Mouse (Mus musculus) embryonic facial prominence, embryonic 11.5 days (tissue): Measurements from ENCODE around the gene Mypn. TPM values are rescaled to one million over a fixed set of nuclear protein-coding genes. Genes with fewer than 3 reads are reported as not detected.

ENCODE experiments used
- ATAC-seq: fragments of 200-750 bp; cut with Nextera tagmentation; replicated peaks from 2 replicates; pipeline ENCODE4 v1.8.0; 2017; ENCODE audit warnings: low read depth; ENCODE audit not compliant: insufficient number of reproducible peaks, low FRiP score, low TSS enrichment
- DNase-seq: peaks from one replicate; pipeline ENCODE4 v3.0.0-alpha.2; 2015; ENCODE audit warnings: low spot score
- H3K27ac ChIP-seq: fragments of 300-500 bp; sonication (generic); replicated peaks from 2 replicates; pipeline ENCODE4 v1.5.1; 2014; ENCODE audit warnings: mild to moderate bottlenecking, low read depth, low read length, control low read depth
- H3K27me3 ChIP-seq: fragments of 300-500 bp; sonication (generic); 2 replicates; pipeline ENCODE4 v1.6.1; 2014; ENCODE audit warnings: mild to moderate bottlenecking, low read length, moderate library complexity, mixed read lengths; ENCODE audit not compliant: control insufficient read depth, insufficient read depth
- H3K36me3 ChIP-seq: fragments of 300-500 bp; sonication (generic); replicated peaks from 2 replicates; pipeline ENCODE4 v1.6.1; 2014; ENCODE audit warnings: low read depth, mild to moderate bottlenecking, low read length, moderate library complexity, mixed read lengths; ENCODE audit not compliant: control insufficient read depth, insufficient read depth
- H3K4me1 ChIP-seq: fragments of 300-500 bp; sonication (generic); 2 replicates; pipeline ENCODE4 v1.6.1; 2014; ENCODE audit warnings: low read length, mixed read lengths; ENCODE audit not compliant: control insufficient read depth, insufficient read depth
- H3K4me2 ChIP-seq: fragments of 300-500 bp; sonication (generic); 2 replicates; pipeline ENCODE4 v1.6.1; 2014; ENCODE audit warnings: low read depth, mild to moderate bottlenecking, control low read depth, low read length, moderate library complexity
- H3K4me3 ChIP-seq: fragments of 300-500 bp; sonication (generic); 2 replicates; pipeline ENCODE4 v1.5.1; 2014; ENCODE audit warnings: low read depth, low read length, control low read depth
- H3K9ac ChIP-seq: fragments of 300-500 bp; sonication (generic); replicated peaks from 2 replicates; pipeline ENCODE4 v1.6.1; 2014; ENCODE audit warnings: mild to moderate bottlenecking, control low read depth, low read length
- H3K9me3 ChIP-seq: fragments of 300-500 bp; sonication (generic); replicated peaks from 2 replicates; pipeline ENCODE4 v1.6.1; 2016; ENCODE audit warnings: mild to moderate bottlenecking, low read length, inconsistent platforms, mixed read lengths; ENCODE audit not compliant: control insufficient read depth
- WGBS: fragments of 180-500 bp; shearing (Covaris S2); extraction: QIAGEN DNeasy Blood & Tissue Kit; methylation state at CpG from one replicate; pipeline ENCODE4 v1.1.7; 2014; 5-methylcytosine and 5-hydroxymethylcytosine counted together
- polyA plus RNA-seq: library from polyadenylated mRNA; unstranded; fragments of >200 nt; fragmentation: Nextera tagmentation; extraction: Ambion mirVana; gene quantifications from 2 replicates; pipeline ENCODE4 v1.2.1, GENCODE M21; 2014

Mypn gene
- polyA plus RNA-seq, 1 experiment from 2014 or later, result 0.45 TPM

GRCm38 (mm10) chr10:63152358-63152757 is 51.4 kb downstream of the Mypn start:
- ATAC-seq (no peak), DNase-seq (no peak)
- Histone ChIP-seq H3K36me3 (no peaks in the 10 kb centered on the region), H3K4me1 (no peaks in the 10 kb centered on the region), H3K4me2 (no peak overlapping the region), H3K4me3 (no peak overlapping the region), H3K27me3 (no peaks in the 10 kb centered on the region), H3K9me3 (no peaks in the 10 kb centered on the region), H3K9ac (no peak overlapping the region), H3K27ac (no peak overlapping the region)

- 85% methylated on average over 13 of the region's 13 CpGs for WGBS
- no peak overlapping the region for H3K27ac ChIP-seq
- H3K36me3 ChIP-seq, result no peaks in the 10 kb centered on the region
- DNase-seq, result no peak
- no peaks in the 10 kb centered on the region for H3K9me3 ChIP-seq
- no peak overlapping the region for H3K4me2 ChIP-seq
- H3K4me3 ChIP-seq, result no peak overlapping the region
- H3K4me1 ChIP-seq, result no peaks in the 10 kb centered on the region
- no peak overlapping the region for H3K9ac ChIP-seq
- no peak for ATAC-seq
- H3K27me3 ChIP-seq, result no peaks in the 10 kb centered on the region
Measured at GRCm38 (mm10) chr10:63142660-63143059, 61.1 kb downstream of the Mypn start.

GRCm38 (mm10) chr10:63136436-63136835 is 67.3 kb downstream of the Mypn start:
- H3K9ac ChIP-seq, result no peak overlapping the region
- WGBS, result 78% methylated on average over 6 of the region's 6 CpGs
- no peak overlapping the region for H3K27ac ChIP-seq

GRCm38 (mm10) chr10:63135680-63136079 is 68.1 kb downstream of the Mypn start:
- no peak for ATAC-seq
- DNase-seq, result no peak
- 53% methylated on average over 12 of the region's 12 CpGs for WGBS

More at GRCm38 (mm10) chr10:63136436-63136835, 67.3 kb downstream of the Mypn start:
- Histone ChIP-seq H3K36me3 (no peaks in the 10 kb centered on the region), H3K4me2 (no peak overlapping the region), H3K4me1 (no peaks in the 10 kb centered on the region), H3K4me3 (no peak overlapping the region), H3K27me3 (no peaks in the 10 kb centered on the region), H3K9me3 (no peaks in the 10 kb centered on the region)
- no peak for ATAC-seq
- DNase-seq, result no peak

GRCm38 (mm10) chr10:63133326-63133725 is 70.4 kb downstream of the Mypn start:
- H3K4me2 ChIP-seq, result no peak overlapping the region
- WGBS, result 87% methylated on average over 4 of the region's 4 CpGs
- no peak overlapping the region for H3K4me3 ChIP-seq
- no peaks in the 10 kb centered on the region for H3K27me3 ChIP-seq
- H3K4me1 ChIP-seq, result no peaks in the 10 kb centered on the region
- no peak overlapping the region for H3K27ac ChIP-seq
- DNase-seq (no peak), ATAC-seq (no peak)
- no peak overlapping the region for H3K9ac ChIP-seq
- H3K9me3 ChIP-seq, result no peaks in the 10 kb centered on the region
- no peaks in the 10 kb centered on the region for H3K36me3 ChIP-seq

More at GRCm38 (mm10) chr10:63135680-63136079, 68.1 kb downstream of the Mypn start:
- Histone ChIP-seq H3K9ac (no peak overlapping the region), H3K4me3 (no peak overlapping the region), H3K4me2 (no peak overlapping the region), H3K27me3 (no peaks in the 10 kb centered on the region), H3K9me3 (no peaks in the 10 kb centered on the region), H3K27ac (no peak overlapping the region), H3K4me1 (no peaks in the 10 kb centered on the region), H3K36me3 (no peaks in the 10 kb centered on the region)

- H3K4me3 ChIP-seq, result no peak overlapping the region
- no peak overlapping the region for H3K9ac ChIP-seq
- 85% methylated on average over 6 of the region's 6 CpGs for WGBS
- H3K4me2 ChIP-seq, result no peak overlapping the region
- DNase-seq, result no peak
- H3K36me3 ChIP-seq, result no peaks in the 10 kb centered on the region
- no peak for ATAC-seq
- no peak overlapping the region for H3K27ac ChIP-seq
- H3K9me3 ChIP-seq, result no peaks in the 10 kb centered on the region
- H3K27me3 ChIP-seq, result no peaks in the 10 kb centered on the region
- no peaks in the 10 kb centered on the region for H3K4me1 ChIP-seq
Measured at GRCm38 (mm10) chr10:63132356-63132755, 71.4 kb downstream of the Mypn start.

GRCm38 (mm10) chr10:63130500-63130899 is 73.3 kb downstream of the Mypn start:
- Histone ChIP-seq H3K4me1 (no peaks in the 10 kb centered on the region), H3K4me2 (no peak overlapping the region), H3K36me3 (no peaks in the 10 kb centered on the region), H3K9ac (no peak overlapping the region), H3K27ac (no peak overlapping the region), H3K4me3 (no peak overlapping the region), H3K27me3 (no peaks in the 10 kb centered on the region), H3K9me3 (no peaks in the 10 kb centered on the region)
- no peak for DNase-seq
- 73% methylated on average over 7 of the region's 7 CpGs for WGBS
- ATAC-seq, result no peak

- no peak overlapping the region for H3K4me3 ChIP-seq
- WGBS, result 70% methylated on average over 7 of the region's 7 CpGs
- H3K36me3 ChIP-seq, result no peaks in the 10 kb centered on the region
- H3K4me1 ChIP-seq, result no peaks in the 10 kb centered on the region
- no peak for DNase-seq
- no peak for ATAC-seq
- H3K27ac ChIP-seq, result no peak overlapping the region
- H3K9ac ChIP-seq, result no peak overlapping the region
- H3K9me3 ChIP-seq, result no peaks in the 10 kb centered on the region
- H3K4me2 ChIP-seq, result no peak overlapping the region
- H3K27me3 ChIP-seq, result no peaks in the 10 kb centered on the region
Measured at GRCm38 (mm10) chr10:63128256-63128655, 75.5 kb downstream of the Mypn start.
